Mouse (Mus musculus): ENCODE results near the gene Prol1. TPM values are rescaled to one million over a fixed set of nuclear protein-coding genes. Genes with fewer than 3 reads are reported as not detected.
"Not testable (repeated sequence)": the region's sequence is repeated elsewhere in the genome, so short reads cannot be mapped to it uniquely, and the experiment has no call there.

Gene Prol1
- not detected in 2 replicates for polyA plus RNA-seq (2016; fragmentation: Nextera tagmentation; extraction: Ambion mirVana)

DNA sequence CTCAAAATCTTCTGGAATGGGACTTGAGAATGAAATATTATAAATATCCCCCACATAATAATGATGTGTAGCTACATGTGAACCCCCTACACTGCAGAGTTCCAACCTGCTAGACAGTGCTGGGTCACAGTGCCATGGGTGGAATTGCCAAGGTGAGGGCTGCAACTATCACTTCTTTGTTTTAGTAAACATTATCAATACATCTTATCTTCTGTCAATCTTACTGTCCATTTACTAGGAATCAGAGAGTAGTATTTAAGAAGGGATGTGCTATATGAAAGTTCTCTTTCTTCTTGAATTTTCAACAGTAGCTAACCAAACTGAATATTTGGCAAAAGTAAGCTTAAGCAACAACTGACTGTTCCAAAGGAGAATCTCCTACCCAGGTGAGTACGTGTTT lies at the start of gene Prol1:
TSS of gene Prol1 (plus strand) at position 301 of the 400 bp plus-strand sequence.
- Histone ChIP-seq H3K27ac (no peak within 1 kb of the TSS), H3K36me3 (no peaks in the 10 kb centered on the region), H3K9me3 (no peaks in the 10 kb centered on the region), H3K4me3 (no peak within 1 kb of the TSS), H3K4me1 (no peaks in the 10 kb centered on the region), H3K27me3 (ENCODE audit: insufficient read depth, poor library complexity, severe bottlenecking) (no peaks in the 10 kb centered on the region)
- no peak for DNase-seq (ENCODE audit: low spot score)
- WGBS = 93% methylated on average over 1 of the region's 1 CpGs

DNA sequence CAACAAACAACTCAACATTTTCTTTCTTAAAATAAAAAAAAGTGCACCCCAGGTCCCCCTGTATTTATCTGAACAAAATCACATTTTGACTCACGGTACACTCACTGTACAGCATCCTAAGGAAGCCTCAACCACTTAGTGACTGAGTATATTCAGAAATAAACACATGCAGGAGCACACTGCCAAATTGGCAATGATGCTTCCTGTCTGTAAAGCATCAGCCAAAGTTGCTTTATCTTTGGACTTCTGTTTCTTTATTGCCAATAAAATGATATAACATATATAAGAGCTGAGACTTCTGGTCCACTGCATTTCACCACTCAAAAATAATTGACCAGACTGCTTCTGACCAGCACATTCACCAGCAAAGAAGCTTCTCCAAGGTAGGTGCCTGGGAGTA lies 48.5 kb upstream of the Prol1 start, which contains the start of gene Gm7714:
TSS of gene Gm7714 (plus strand) at position 301 of the 400 bp plus-strand sequence.
- H3K27me3 ChIP-seq (ENCODE audit: insufficient read depth, poor library complexity, severe bottlenecking) = no peaks in the 10 kb centered on the region
- no peaks in the 10 kb centered on the region for H3K36me3 ChIP-seq
- H3K9me3 ChIP-seq = no peaks in the 10 kb centered on the region
- 74% methylated on average over 1 of the region's 1 CpGs for WGBS
- no peak within 1 kb of the TSS for H3K27ac ChIP-seq
- no peak within 1 kb of the TSS for H3K4me3 ChIP-seq
- no peak for DNase-seq (ENCODE audit: low spot score)
- no peaks in the 10 kb centered on the region for H3K4me1 ChIP-seq

DNA sequence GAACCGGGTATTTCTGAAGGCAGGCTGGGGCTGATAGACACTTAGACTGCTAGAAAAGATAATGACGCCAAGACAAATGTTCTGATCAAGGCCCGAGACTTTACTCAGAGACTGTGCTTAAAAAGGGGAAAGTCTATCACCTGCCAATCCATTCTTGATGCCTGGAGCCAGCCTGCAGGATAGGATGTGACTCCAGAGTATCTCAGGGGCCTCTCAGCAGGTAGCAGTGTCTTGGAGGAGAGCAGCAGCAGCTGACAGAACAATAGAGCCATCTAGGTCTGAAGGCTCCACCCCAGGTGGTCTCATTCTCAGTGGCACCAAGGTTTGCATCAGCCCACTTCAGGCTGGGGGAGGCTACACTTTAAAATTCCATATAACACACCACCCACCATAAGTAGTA lies 5.8 kb upstream of the Prol1 start:
- WGBS = 66% methylated on average over 3 of the region's 3 CpGs

DNA sequence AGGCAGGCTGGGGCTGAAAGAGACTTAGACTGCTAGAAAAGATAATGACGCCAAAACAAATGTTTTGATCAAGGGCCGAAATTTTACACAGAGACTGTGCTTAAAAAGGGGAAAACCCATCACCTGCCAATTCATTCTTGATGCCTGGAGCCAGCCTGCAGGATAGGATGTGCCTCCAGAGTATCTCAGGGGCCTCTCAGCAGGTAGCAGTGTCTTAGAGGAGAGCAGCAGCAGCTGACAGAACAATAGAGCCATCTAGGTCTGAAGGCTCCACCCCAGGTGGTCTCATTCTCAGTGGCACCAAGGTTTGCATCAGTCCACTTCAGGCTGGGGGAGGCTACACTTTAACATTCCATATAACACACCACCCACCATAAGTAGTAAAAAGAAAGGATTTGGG lies 31.4 kb downstream of the Prol1 start:
- not testable (repeated sequence) for DNase-seq (ENCODE audit: low spot score); H3K27ac ChIP-seq; H3K36me3 ChIP-seq; H3K27me3 ChIP-seq (ENCODE audit: insufficient read depth, poor library complexity, severe bottlenecking); H3K4me1 ChIP-seq; H3K4me3 ChIP-seq; H3K9me3 ChIP-seq
- WGBS = 45% methylated on average over 2 of the region's 2 CpGs

More for the DNA sequence above, 5.8 kb upstream of the Prol1 start:
- H3K4me1 ChIP-seq; H3K27ac ChIP-seq; DNase-seq (ENCODE audit: low spot score); H3K27me3 ChIP-seq (ENCODE audit: insufficient read depth, poor library complexity, severe bottlenecking); H3K36me3 ChIP-seq; H3K9me3 ChIP-seq; H3K4me3 ChIP-seq: not testable (repeated sequence)

DNA sequence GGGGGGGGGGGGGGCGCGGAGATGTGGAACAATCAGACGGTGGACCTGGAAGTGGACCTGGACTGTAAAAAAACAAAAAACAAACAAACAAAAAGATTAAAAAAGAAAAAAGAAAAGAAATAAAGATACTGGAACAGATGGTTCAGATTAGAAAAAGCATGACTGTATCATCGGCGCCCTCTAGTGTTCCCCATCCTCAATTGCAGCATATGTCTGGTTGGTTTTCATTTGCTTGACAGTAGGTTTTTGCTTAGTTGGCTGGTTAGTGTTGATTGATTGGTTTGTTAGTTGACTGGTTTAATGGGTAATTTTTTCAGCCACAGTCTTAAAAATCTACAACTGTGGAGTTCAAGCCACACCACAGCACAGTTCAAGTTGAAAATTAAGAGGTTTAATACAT lies 47.7 kb downstream of the Prol1 start:
- WGBS = 13% methylated on average over 5 of the region's 5 CpGs
- Histone ChIP-seq H3K4me3 (no peak overlapping the region), H3K9me3 (no peaks in the 10 kb centered on the region), H3K4me1 (no peaks in the 10 kb centered on the region), H3K27me3 (ENCODE audit: insufficient read depth, poor library complexity, severe bottlenecking) (no peaks in the 10 kb centered on the region), H3K27ac (no peak overlapping the region), H3K36me3 (no peaks in the 10 kb centered on the region)
- no peak for DNase-seq (ENCODE audit: low spot score)

DNA sequence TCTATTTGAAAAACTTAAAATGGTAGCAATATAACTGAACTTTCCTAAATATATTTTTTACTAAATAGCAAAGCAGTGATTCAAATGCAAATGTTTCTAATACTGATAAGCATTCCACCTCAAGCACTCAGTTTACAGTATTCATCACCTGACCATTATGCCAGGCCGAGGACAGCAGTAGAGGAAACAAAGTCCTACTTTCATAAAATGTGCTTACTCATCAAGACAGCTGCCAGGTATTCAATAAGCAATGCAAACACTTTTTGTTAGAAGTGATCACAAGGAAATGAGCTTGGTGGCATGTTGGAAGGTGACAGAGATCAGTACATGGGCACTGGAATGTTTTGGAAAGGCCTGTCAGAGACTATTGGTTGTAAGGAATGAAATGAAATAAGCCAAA lies 49.8 kb downstream of the Prol1 start:
- 79% methylated on average over 1 of the region's 1 CpGs for WGBS
- DNase-seq (ENCODE audit: low spot score) = no peak
- no peaks in the 10 kb centered on the region for H3K27me3 ChIP-seq (ENCODE audit: insufficient read depth, poor library complexity, severe bottlenecking)

DNA sequence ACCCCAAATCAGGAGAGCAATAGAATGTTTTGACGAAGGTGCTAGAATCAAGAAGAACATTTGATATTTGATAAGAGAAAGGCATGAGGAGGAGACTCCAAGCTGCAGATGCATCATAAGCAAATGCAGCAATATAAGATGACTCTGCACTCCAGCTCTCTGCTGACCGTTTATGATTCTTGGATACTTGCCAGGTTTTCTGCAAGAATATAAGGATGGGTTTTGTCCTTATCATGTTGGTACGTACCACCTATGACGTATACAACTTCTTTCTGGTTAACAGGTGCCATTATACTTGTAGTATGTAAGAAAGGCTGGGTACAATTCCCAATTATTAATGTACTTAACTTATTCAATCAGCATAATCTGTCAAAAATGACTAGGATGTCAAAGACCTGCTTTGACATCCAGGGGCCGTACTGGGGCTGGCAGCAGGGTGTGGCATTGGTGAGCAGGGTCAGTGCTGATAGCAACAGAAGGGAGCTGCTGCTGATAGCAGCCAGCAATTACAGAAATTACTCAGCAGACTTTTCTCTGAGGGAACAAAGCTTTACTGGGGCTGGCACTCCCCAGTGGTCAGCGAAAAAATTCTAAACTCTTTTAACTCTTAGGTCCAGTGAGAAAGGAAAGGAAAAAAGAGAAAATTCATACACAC lies 53.6 kb downstream of the Prol1 start:
- Histone ChIP-seq H3K27ac (no peak overlapping the region), H3K4me1 (no peaks in the 10 kb centered on the region), H3K27me3 (ENCODE audit: insufficient read depth, poor library complexity, severe bottlenecking) (no peaks in the 10 kb centered on the region), H3K36me3 (no peaks in the 10 kb centered on the region), H3K4me3 (no peak overlapping the region), H3K9me3 (no peaks in the 10 kb centered on the region)
- DNase-seq (ENCODE audit: low spot score) = no peak
- WGBS = 67% methylated on average over 6 of the region's 6 CpGs

More for the DNA sequence above, 49.8 kb downstream of the Prol1 start:
- H3K9me3 ChIP-seq = no peaks in the 10 kb centered on the region
- H3K4me3 ChIP-seq = no peak overlapping the region
- H3K4me1 ChIP-seq = no peaks in the 10 kb centered on the region
- H3K27ac ChIP-seq = no peak overlapping the region
- no peaks in the 10 kb centered on the region for H3K36me3 ChIP-seq

DNA sequence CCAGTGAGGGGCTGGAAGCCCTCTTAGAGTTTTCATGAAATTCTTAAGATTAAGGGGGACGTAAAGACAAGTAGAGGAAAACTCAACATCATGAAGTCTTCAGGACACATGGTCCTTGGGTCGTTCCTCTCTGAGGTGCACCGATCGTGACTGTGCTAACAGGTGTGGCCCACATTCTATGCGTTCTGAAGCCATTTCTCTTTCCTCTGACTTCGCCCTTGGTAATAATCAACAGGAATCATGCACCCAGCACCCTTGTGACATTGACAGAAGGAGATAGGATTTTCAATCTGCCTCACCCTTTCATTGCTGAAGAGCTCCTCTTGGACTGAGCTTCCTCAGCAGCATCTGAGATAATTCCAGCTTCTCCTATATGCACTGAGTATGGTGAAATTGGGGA lies 55.5 kb downstream of the Prol1 start:
- H3K27me3 ChIP-seq (ENCODE audit: insufficient read depth, poor library complexity, severe bottlenecking) = no peaks in the 10 kb centered on the region
- no peaks in the 10 kb centered on the region for H3K9me3 ChIP-seq
- WGBS = 70% methylated on average over 6 of the region's 6 CpGs
- H3K27ac ChIP-seq = no peak overlapping the region
- no peaks in the 10 kb centered on the region for H3K36me3 ChIP-seq
- DNase-seq (ENCODE audit: low spot score) = no peak
- no peak overlapping the region for H3K4me3 ChIP-seq
- H3K4me1 ChIP-seq = no peaks in the 10 kb centered on the region

DNA sequence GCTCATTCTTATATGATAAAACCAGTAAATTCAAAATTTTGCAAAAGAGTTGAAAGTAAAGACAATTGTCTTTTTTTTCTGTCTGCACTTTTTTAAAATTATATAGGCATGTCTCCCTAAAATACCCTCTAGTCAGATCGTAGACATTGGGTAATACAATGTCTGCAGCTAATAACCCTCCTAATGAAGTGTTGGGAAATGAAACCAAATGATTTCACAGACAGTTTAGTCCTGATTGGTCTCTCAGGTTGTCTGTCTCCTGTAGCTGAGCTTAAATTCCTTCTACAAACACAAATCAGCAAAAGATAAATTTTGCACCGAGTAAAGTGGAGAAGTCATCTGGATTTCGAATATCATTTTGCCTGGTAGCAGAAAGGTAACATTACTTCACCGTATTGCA lies 58.7 kb downstream of the Prol1 start, which contains the start of gene Amtn:
TSS of gene Amtn (plus strand) at position 301 of the 400 bp plus-strand sequence.
- H3K4me1 ChIP-seq = no peaks in the 10 kb centered on the region
- H3K4me3 ChIP-seq = no peak within 1 kb of the TSS
- no peaks in the 10 kb centered on the region for H3K27me3 ChIP-seq (ENCODE audit: insufficient read depth, poor library complexity, severe bottlenecking)
- no peak within 1 kb of the TSS for H3K27ac ChIP-seq
- no peak for DNase-seq (ENCODE audit: low spot score)
- H3K9me3 ChIP-seq = no peaks in the 10 kb centered on the region
- 79% methylated on average over 4 of the region's 4 CpGs for WGBS
- H3K36me3 ChIP-seq = no peaks in the 10 kb centered on the region

Other genes with a start within 250 kb of the Prol1 start
- gene Smr2, start 230.8 kb upstream of the Prol1 start, polyA plus RNA-seq (2016; fragmentation: Nextera tagmentation; extraction: Ambion mirVana) = not detected in 2 replicates
- not detected in 2 replicates for gene Gm11116, start 205.8 kb upstream of the Prol1 start, polyA plus RNA-seq (2016; fragmentation: Nextera tagmentation; extraction: Ambion mirVana)
- gene Gm11115, start 163.2 kb upstream of the Prol1 start, polyA plus RNA-seq (2016; fragmentation: Nextera tagmentation; extraction: Ambion mirVana) = not detected in 2 replicates
- gene Gm7714, start 48.4 kb upstream of the Prol1 start, polyA plus RNA-seq (2016; fragmentation: Nextera tagmentation; extraction: Ambion mirVana) = not detected in 2 replicates
- not detected in 2 replicates for gene Amtn, start 58.8 kb downstream of the Prol1 start, polyA plus RNA-seq (2016; fragmentation: Nextera tagmentation; extraction: Ambion mirVana)
- not detected in 2 replicates for gene Ambn, start 138.7 kb downstream of the Prol1 start, polyA plus RNA-seq (2016; fragmentation: Nextera tagmentation; extraction: Ambion mirVana)
- not detected in 2 replicates for gene Enam, start 170.7 kb downstream of the Prol1 start, polyA plus RNA-seq (2016; fragmentation: Nextera tagmentation; extraction: Ambion mirVana)
- gene Jchain, start 210.6 kb downstream of the Prol1 start, polyA plus RNA-seq (2016; fragmentation: Nextera tagmentation; extraction: Ambion mirVana) = 0.16 TPM in 1 of 2 replicates, not detected in the other
- 54.0 and 70.3 TPM in 2 replicates for gene Utp3, start 237.2 kb downstream of the Prol1 start, polyA plus RNA-seq (2016; fragmentation: Nextera tagmentation; extraction: Ambion mirVana)
- 11.5 and 14.3 TPM in 2 replicates for gene Rufy3, start 247.7 kb downstream of the Prol1 start, polyA plus RNA-seq (2016; fragmentation: Nextera tagmentation; extraction: Ambion mirVana)